Mouse (Mus musculus): Measurements from ENCODE around the gene Ibtk. TPM values are rescaled to one million over a fixed set of nuclear protein-coding genes. Genes with fewer than 3 reads are reported as not detected.

Gene Ibtk
- polyA plus RNA-seq, 1 experiment from 2014 or later = 21.3 TPM

DNA sequence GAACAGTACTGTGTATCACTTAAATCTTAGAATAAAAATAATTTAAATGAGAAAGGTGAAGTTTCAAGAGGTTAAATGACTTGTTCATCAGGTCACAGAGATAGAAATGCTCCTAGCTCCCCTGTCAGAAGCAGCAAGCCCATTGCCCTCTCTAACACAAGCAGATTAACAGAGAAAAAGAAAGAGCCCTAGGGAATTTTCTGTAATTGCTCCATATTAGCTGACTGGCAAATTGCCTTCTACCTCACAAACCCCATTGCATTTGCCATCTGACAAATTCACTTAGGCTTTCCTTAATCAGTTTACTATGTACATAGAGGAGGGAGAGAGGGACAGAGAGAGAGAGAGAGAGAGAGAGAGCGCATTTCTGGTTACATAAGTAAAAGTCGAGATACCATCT, 18.1 kb upstream of the Ibtk start:
- no peak overlapping the region for H3K27ac ChIP-seq (ENCODE audit: low read length)
- 90% methylated on average over 2 of the region's 2 CpGs for WGBS
- ATAC-seq = no peak
- H3K4me2 ChIP-seq (ENCODE audit: low read depth, low read length) = no peak overlapping the region
- no peaks in the 10 kb centered on the region for H3K27me3 ChIP-seq (replicated peaks; ENCODE audit: control insufficient read depth, insufficient read depth, low read length)
- no peak overlapping the region for H3K4me3 ChIP-seq (ENCODE audit: low read length)
- H3K9ac ChIP-seq (ENCODE audit: low read depth, low read length) = no peak overlapping the region
- no peaks in the 10 kb centered on the region for H3K36me3 ChIP-seq (ENCODE audit: control insufficient read depth, insufficient read depth, low read length)
- no peaks in the 10 kb centered on the region for H3K4me1 ChIP-seq (ENCODE audit: control insufficient read depth, insufficient read depth, low read length)
- H3K9me3 ChIP-seq (ENCODE audit: control insufficient read depth, low read length) = no peaks in the 10 kb centered on the region

- no peak overlapping the region for H3K9ac ChIP-seq (ENCODE audit: low read depth, low read length)
- H3K4me1 ChIP-seq (ENCODE audit: control insufficient read depth, insufficient read depth, low read length) = no peaks in the 10 kb centered on the region
- no peaks in the 10 kb centered on the region for H3K36me3 ChIP-seq (ENCODE audit: control insufficient read depth, insufficient read depth, low read length)
- no peak overlapping the region for H3K4me3 ChIP-seq (ENCODE audit: low read length)
- ATAC-seq = no peak
- no peak overlapping the region for H3K27ac ChIP-seq (ENCODE audit: low read length)
- no peaks in the 10 kb centered on the region for H3K9me3 ChIP-seq (ENCODE audit: control insufficient read depth, low read length)
- no peaks in the 10 kb centered on the region for H3K27me3 ChIP-seq (replicated peaks; ENCODE audit: control insufficient read depth, insufficient read depth, low read length)
- WGBS = 84% methylated on average over 1 of the region's 1 CpGs
- no peak overlapping the region for H3K4me2 ChIP-seq (ENCODE audit: low read depth, low read length)
Measured at GRCm38 (mm10) chr9:85762476-85762875, 13.3 kb upstream of the Ibtk start.

DNA sequence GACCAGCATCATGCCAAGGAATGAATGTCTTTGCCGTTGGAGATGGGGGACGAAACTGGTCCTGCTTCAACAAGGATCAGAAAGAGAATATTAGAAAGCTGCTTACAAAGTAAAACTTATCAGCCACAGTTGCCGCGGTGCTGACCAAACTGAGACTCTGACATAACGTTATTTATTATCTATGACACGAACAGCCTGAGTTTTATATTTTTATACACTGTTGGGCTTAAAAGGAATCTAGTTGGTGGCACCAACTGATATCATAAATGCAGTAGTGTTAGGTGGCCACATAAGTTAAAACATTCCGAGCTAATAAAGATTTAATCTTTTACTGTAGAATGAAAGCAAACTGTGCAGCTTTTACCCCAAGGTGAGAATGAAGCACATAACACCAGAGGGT, 1.7 kb upstream of the Ibtk start:
- no peak overlapping the region for H3K27ac ChIP-seq (ENCODE audit: low read length)
- no peak for ATAC-seq
- H3K36me3 ChIP-seq (ENCODE audit: control insufficient read depth, insufficient read depth, low read length) = no peaks in the 10 kb centered on the region

GRCm38 (mm10) chr9:85749922-85750509, 882 bp upstream of the Ibtk start:
- peak overlapping the region; percentile 97 for H3K4me3 ChIP-seq (ENCODE audit: low read length)
- peak; percentile 41 for ATAC-seq
- no peaks in the 10 kb centered on the region for H3K27me3 ChIP-seq (replicated peaks; ENCODE audit: control insufficient read depth, insufficient read depth, low read length)
- no peaks in the 10 kb centered on the region for H3K9me3 ChIP-seq (ENCODE audit: control insufficient read depth, low read length)
- peak overlapping the region; percentile 99 for H3K27ac ChIP-seq (ENCODE audit: low read length)
- H3K4me2 ChIP-seq (ENCODE audit: low read depth, low read length) = peak overlapping the region; percentile 81
- peak overlapping the region; percentile 99 for H3K9ac ChIP-seq (ENCODE audit: low read depth, low read length)
- 10% methylated on average over 5 of the region's 5 CpGs for WGBS
- H3K36me3 ChIP-seq (ENCODE audit: control insufficient read depth, insufficient read depth, low read length) = no peaks in the 10 kb centered on the region
- H3K4me1 ChIP-seq (ENCODE audit: control insufficient read depth, insufficient read depth, low read length) = peaks cover 11% of the 10 kb centered on the region

More for the DNA sequence above, 1.7 kb upstream of the Ibtk start:
- Histone ChIP-seq H3K9ac (ENCODE audit: low read depth, low read length) (no peak overlapping the region), H3K9me3 (ENCODE audit: control insufficient read depth, low read length) (no peaks in the 10 kb centered on the region), H3K4me2 (ENCODE audit: low read depth, low read length) (no peak overlapping the region), H3K27me3 (replicated peaks; ENCODE audit: control insufficient read depth, insufficient read depth, low read length) (no peaks in the 10 kb centered on the region), H3K4me3 (ENCODE audit: low read length) (no peak overlapping the region), H3K4me1 (ENCODE audit: control insufficient read depth, insufficient read depth, low read length) (peaks cover 11% of the 10 kb centered on the region)
- WGBS = 83% methylated on average over 7 of the region's 7 CpGs

- ATAC-seq = peak; percentile 79
- Histone ChIP-seq H3K36me3 (ENCODE audit: control insufficient read depth, insufficient read depth, low read length) (no peaks in the 10 kb centered on the region), H3K4me1 (ENCODE audit: control insufficient read depth, insufficient read depth, low read length) (peaks cover 11% of the 10 kb centered on the region), H3K9me3 (ENCODE audit: control insufficient read depth, low read length) (no peaks in the 10 kb centered on the region), H3K4me3 (ENCODE audit: low read length) (peak overlapping the region; percentile 97), H3K9ac (ENCODE audit: low read depth, low read length) (peak overlapping the region; percentile 99), H3K27me3 (replicated peaks; ENCODE audit: control insufficient read depth, insufficient read depth, low read length) (no peaks in the 10 kb centered on the region), H3K4me2 (ENCODE audit: low read depth, low read length) (peak overlapping the region; percentile 72), H3K27ac (ENCODE audit: low read length) (peak overlapping the region; percentile 99)
- 2% methylated on average over 41 of the region's 43 CpGs for WGBS
Measured at GRCm38 (mm10) chr9:85748204-85749141, 661 bp downstream of the Ibtk start.

DNA sequence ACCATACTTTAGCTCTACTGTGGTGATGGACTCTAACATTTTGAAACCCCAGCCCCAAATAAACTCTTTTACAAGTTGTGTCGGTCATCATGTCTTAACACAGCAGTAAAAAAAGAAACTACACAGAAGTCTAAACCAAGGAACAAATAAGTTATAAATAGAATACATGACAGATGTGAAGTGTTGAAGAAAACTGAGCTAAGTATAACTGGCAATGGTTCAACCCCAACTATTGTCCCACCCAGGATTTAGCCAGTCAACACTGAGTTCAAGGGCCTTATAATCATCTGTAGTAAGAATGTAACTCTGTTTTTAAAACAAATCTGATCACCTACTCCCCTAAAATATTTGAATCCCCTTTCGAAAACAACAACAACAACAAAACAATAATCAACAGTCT, 3.6 kb downstream of the Ibtk start:
- ATAC-seq = no peak
- H3K27ac ChIP-seq (ENCODE audit: low read length) = no peak overlapping the region
- H3K4me3 ChIP-seq (ENCODE audit: low read length) = no peak overlapping the region
- H3K27me3 ChIP-seq (replicated peaks; ENCODE audit: control insufficient read depth, insufficient read depth, low read length) = no peaks in the 10 kb centered on the region
- H3K9ac ChIP-seq (ENCODE audit: low read depth, low read length) = no peak overlapping the region
- H3K9me3 ChIP-seq (ENCODE audit: control insufficient read depth, low read length) = no peaks in the 10 kb centered on the region
- 0 out of 2 replicates have a peak, but pooled peaks cover 3% of the 10 kb centered on the region for H3K36me3 ChIP-seq (ENCODE audit: control insufficient read depth, insufficient read depth, low read length)
- 92% methylated on average over 2 of the region's 2 CpGs for WGBS
- H3K4me2 ChIP-seq (ENCODE audit: low read depth, low read length) = no peak overlapping the region
- peaks cover 11% of the 10 kb centered on the region for H3K4me1 ChIP-seq (ENCODE audit: control insufficient read depth, insufficient read depth, low read length)

DNA sequence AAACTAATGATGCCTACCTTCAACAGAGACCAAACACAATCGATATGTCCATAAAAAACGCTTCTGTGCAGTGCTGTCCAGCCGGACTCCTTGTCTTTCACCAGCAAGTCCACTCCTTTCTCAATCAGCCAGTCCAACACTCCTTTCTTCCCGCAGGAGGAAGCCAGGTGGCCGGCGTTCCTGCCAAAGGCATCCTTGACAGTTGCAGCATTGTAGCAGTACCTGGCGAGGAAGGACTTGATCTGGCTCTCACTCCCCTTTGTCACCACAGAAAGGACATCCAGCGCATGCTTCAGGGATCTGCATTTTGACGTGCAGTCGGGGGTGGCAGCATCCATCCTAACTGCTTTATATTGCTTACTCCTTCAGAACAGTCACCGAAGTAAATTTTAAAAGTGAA, 5.8 kb downstream of the Ibtk start:
- H3K4me1 ChIP-seq (ENCODE audit: control insufficient read depth, insufficient read depth, low read length) = peaks cover 8% of the 10 kb centered on the region
- WGBS = 87% methylated on average over 11 of the region's 11 CpGs

DNA sequence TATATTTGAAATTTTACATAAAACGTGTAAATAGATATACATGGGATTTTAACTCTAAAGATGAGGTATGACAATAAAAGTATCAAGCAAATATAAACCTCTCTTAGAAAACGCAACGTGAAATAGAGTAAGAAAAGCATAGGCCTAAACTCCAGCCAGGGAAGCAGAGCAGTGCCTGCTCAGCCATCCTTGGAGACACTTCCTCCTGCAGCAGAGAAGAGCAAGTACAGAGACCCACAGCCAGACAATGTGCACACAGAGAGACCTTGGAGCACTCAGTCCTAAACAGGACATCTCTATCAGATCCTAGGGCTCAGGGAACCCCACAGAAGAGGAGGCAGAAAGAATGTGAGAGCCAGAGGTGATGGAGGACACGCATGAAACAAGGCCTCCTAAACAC, 7.0 kb downstream of the Ibtk start:
- Histone ChIP-seq H3K4me3 (ENCODE audit: low read length) (no peak overlapping the region), H3K36me3 (ENCODE audit: control insufficient read depth, insufficient read depth, low read length) (0 out of 2 replicates have a peak, but pooled peaks cover 3% of the 10 kb centered on the region), H3K9ac (ENCODE audit: low read depth, low read length) (no peak overlapping the region), H3K27ac (ENCODE audit: low read length) (no peak overlapping the region), H3K4me1 (ENCODE audit: control insufficient read depth, insufficient read depth, low read length) (peaks cover 3% of the 10 kb centered on the region; the same call in 1 of the 2 replicates), H3K27me3 (replicated peaks; ENCODE audit: control insufficient read depth, insufficient read depth, low read length) (no peaks in the 10 kb centered on the region), H3K9me3 (ENCODE audit: control insufficient read depth, low read length) (no peaks in the 10 kb centered on the region), H3K4me2 (ENCODE audit: low read depth, low read length) (no peak overlapping the region)
- ATAC-seq = no peak
- WGBS = 90% methylated on average over 4 of the region's 4 CpGs

More for the DNA sequence above, 5.8 kb downstream of the Ibtk start:
- Histone ChIP-seq H3K27me3 (replicated peaks; ENCODE audit: control insufficient read depth, insufficient read depth, low read length) (no peaks in the 10 kb centered on the region), H3K9me3 (ENCODE audit: control insufficient read depth, low read length) (no peaks in the 10 kb centered on the region), H3K36me3 (ENCODE audit: control insufficient read depth, insufficient read depth, low read length) (0 out of 2 replicates have a peak, but pooled peaks cover 3% of the 10 kb centered on the region), H3K4me2 (ENCODE audit: low read depth, low read length) (no peak overlapping the region), H3K4me3 (ENCODE audit: low read length) (no peak overlapping the region), H3K9ac (ENCODE audit: low read depth, low read length) (no peak overlapping the region), H3K27ac (ENCODE audit: low read length) (no peak overlapping the region)
- no peak for ATAC-seq

GRCm38 (mm10) chr9:85739279-85739678, 9.9 kb downstream of the Ibtk start:
- no peak overlapping the region for H3K27ac ChIP-seq (ENCODE audit: low read length)
- H3K4me3 ChIP-seq (ENCODE audit: low read length) = no peak overlapping the region
- peaks cover 7% of the 10 kb centered on the region; the same call in 1 of the 2 replicates for H3K4me1 ChIP-seq (ENCODE audit: control insufficient read depth, insufficient read depth, low read length)
- no peaks in the 10 kb centered on the region for H3K27me3 ChIP-seq (replicated peaks; ENCODE audit: control insufficient read depth, insufficient read depth, low read length)
- H3K36me3 ChIP-seq (ENCODE audit: control insufficient read depth, insufficient read depth, low read length) = 0 out of 2 replicates have a peak, but pooled peaks cover 3% of the 10 kb centered on the region
- no peak overlapping the region for H3K4me2 ChIP-seq (ENCODE audit: low read depth, low read length)
- 58% methylated on average over 4 of the region's 4 CpGs for WGBS
- H3K9me3 ChIP-seq (ENCODE audit: control insufficient read depth, low read length) = no peaks in the 10 kb centered on the region
- ATAC-seq = no peak
- no peak overlapping the region for H3K9ac ChIP-seq (ENCODE audit: low read depth, low read length)
